Mouse (Mus musculus) hindbrain, embryonic 14.5 days (tissue): ENCODE measurements around the gene Ucp3. TPM values are rescaled to one million over a fixed set of nuclear protein-coding genes. Genes with fewer than 3 reads are reported as not detected.
A peak's percentile ranks its signal among the peaks of the same experiment; 100 is the strongest.

ENCODE experiments used
- ATAC-seq: fragments of 200-750 bp; cut with Nextera tagmentation; 2 replicates; pipeline ENCODE4 v1.8.0; 2017; ENCODE audit warnings: moderate number of reproducible peaks, mild to moderate bottlenecking, moderate TSS enrichment, moderate library complexity; ENCODE audit not compliant: low FRiP score
- DNase-seq: peaks from one replicate; pipeline ENCODE4 v3.0.0-alpha.2; 2015; ENCODE audit warnings: low spot score
- H3K27ac ChIP-seq: fragments of 300-500 bp; sonication (generic); 2 replicates; pipeline ENCODE4 v1.5.1; 2014; ENCODE audit warnings: mild to moderate bottlenecking, moderate library complexity
- H3K27me3 ChIP-seq: fragments of 300-500 bp; sonication (generic); 2 replicates; pipeline ENCODE4 v1.6.1; 2014; ENCODE audit warnings: mild to moderate bottlenecking, low read length, mixed read lengths; ENCODE audit not compliant: control insufficient read depth, insufficient read depth
- H3K36me3 ChIP-seq: fragments of 300-500 bp; sonication (generic); replicated peaks from 2 replicates; pipeline ENCODE4 v1.6.1; 2014; ENCODE audit not compliant: control insufficient read depth, insufficient read depth
- H3K4me1 ChIP-seq: fragments of 300-500 bp; sonication (generic); replicated peaks from 2 replicates; pipeline ENCODE4 v1.6.1; 2014; ENCODE audit warnings: antibody characterized with exemption, low read length, mixed read lengths; ENCODE audit not compliant: control insufficient read depth, insufficient read depth
- H3K4me2 ChIP-seq: fragments of 300-500 bp; sonication (generic); replicated peaks from 2 replicates; pipeline ENCODE4 v1.6.1; 2014; ENCODE audit warnings: mild to moderate bottlenecking, moderate library complexity
- H3K4me3 ChIP-seq: fragments of 300-500 bp; sonication (generic); replicated peaks from 2 replicates; pipeline ENCODE4 v1.5.1; 2014; ENCODE audit warnings: mild to moderate bottlenecking, low read length
- H3K9ac ChIP-seq: fragments of 300-500 bp; sonication (generic); 2 replicates; pipeline ENCODE4 v1.6.1; 2014
- H3K9me3 ChIP-seq: fragments of 300-500 bp; sonication (generic); 2 replicates; pipeline ENCODE4 v1.6.1; 2016; ENCODE audit warnings: low read length; ENCODE audit not compliant: control insufficient read depth
- WGBS: fragments of 180-500 bp; shearing (Covaris S2); extraction: QIAGEN DNeasy Blood & Tissue Kit; methylation state at CpG from one replicate; pipeline ENCODE4 v1.1.7; 2014; 5-methylcytosine and 5-hydroxymethylcytosine counted together
- polyA plus RNA-seq: library from polyadenylated mRNA; unstranded; fragments of >200 nt; fragmentation: Nextera tagmentation; extraction: Ambion mirVana; gene quantifications from 2 replicates; pipeline ENCODE4 v1.2.1, GENCODE M21; 2014

Ucp3 gene
- polyA plus RNA-seq, 1 experiment from 2014 or later = not detected

DNA sequence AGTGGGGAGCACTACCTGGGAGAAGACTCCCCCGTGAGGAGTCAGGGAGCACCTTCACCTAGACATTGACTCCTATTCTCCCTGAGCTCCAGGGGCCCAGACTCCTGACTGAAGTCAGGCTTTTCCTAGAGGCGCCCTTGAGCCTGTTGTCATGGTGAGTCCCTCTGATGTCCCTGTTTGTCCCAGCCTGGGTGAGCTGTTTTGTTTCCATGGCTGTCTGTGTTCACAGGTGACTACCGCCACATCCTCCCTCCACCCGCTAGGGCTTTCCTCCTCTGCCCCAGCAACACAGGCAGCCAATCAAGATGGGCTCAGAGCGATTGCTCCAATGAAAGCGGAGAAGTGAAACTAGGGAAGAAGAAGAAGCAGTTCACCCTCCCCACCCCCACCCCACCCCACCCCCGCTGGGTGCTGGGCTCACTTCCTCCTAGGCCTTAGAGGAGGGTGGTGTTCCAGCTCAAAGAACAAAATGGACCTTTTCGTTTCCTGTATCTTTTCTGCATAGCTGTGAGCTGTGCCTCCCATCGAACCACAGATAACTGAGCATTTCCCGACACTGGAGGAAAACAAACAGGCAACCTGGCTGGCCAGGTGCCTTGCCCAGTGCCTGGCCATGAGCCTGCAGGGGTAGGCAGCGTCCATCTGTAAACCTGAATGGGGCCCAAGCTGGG is 22.9 kb downstream of the Ucp3 start:
- ATAC-seq = peak; percentile 80
- peaks cover 32% of the 10 kb centered on the region; the same call in 1 of the 2 replicates for H3K4me1 ChIP-seq
- H3K27me3 ChIP-seq = no peaks in the 10 kb centered on the region
- 0 out of 2 replicates have a peak overlapping the region, but pooled peaks have one; percentile 2 for H3K4me3 ChIP-seq
- H3K27ac ChIP-seq = peak overlapping the region; percentile 84
- H3K9me3 ChIP-seq = no peaks in the 10 kb centered on the region
- H3K36me3 ChIP-seq = no peaks in the 10 kb centered on the region
- peak; percentile 61 for DNase-seq
- no peak overlapping the region for H3K9ac ChIP-seq
- H3K4me2 ChIP-seq = peak overlapping the region; percentile 64
- WGBS = 28% methylated on average over 11 of the region's 11 CpGs

DNA sequence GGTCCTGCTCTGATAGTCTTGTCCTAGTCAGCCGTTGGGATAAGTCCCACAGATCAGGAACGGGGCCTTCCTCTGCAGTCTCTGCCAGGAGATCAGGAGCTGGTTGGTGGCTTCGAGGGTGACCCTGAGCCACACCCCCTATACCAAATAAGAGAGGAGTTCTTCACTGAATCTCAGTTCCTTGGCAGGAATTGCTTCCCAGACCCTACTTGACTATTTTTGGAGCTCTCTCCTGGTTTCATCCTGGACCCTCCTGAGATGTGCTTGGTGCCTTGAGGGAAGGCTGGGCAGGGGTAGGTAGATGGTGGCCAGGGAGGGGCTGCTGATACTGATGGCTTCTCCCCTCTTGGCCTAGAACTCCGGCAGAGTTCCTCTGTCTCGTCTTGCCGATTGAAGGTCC is 23.6 kb downstream of the Ucp3 start:
- Histone ChIP-seq H3K4me3 (no peak overlapping the region), H3K9ac (no peak overlapping the region), H3K4me1 (peaks cover 32% of the 10 kb centered on the region; the same call in 1 of the 2 replicates), H3K27me3 (no peaks in the 10 kb centered on the region), H3K36me3 (no peaks in the 10 kb centered on the region), H3K9me3 (no peaks in the 10 kb centered on the region), H3K27ac (peak overlapping the region; percentile 84), H3K4me2 (peak overlapping the region; percentile 64)
- ATAC-seq (no peak), DNase-seq (no peak)
- 83% methylated on average over 6 of the region's 6 CpGs for WGBS

DNA sequence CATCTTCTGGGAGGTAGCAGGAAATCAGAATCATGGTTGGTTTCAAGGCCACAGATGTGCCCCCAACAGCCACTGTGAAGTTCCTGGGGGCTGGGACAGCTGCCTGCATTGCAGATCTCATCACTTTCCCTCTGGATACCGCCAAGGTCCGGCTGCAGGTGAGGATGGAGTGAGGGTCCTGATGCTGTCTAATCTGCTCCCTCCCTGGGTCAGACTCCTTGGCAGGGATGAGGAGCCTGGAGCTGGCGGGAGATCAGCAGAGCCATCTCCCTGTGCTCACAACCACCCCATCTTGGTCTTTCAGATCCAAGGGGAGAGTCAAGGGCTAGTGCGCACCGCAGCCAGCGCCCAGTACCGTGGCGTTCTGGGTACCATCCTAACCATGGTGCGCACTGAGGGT is 24.0 kb downstream of the Ucp3 start:
- Histone ChIP-seq H3K9me3 (no peaks in the 10 kb centered on the region), H3K27ac (no peak overlapping the region), H3K4me1 (peaks cover 32% of the 10 kb centered on the region; the same call in 1 of the 2 replicates), H3K4me3 (no peak overlapping the region), H3K4me2 (no peak overlapping the region), H3K9ac (no peak overlapping the region), H3K36me3 (no peaks in the 10 kb centered on the region), H3K27me3 (no peaks in the 10 kb centered on the region)
- no peak for ATAC-seq
- WGBS = 99% methylated on average over 9 of the region's 9 CpGs
- DNase-seq = no peak

DNA sequence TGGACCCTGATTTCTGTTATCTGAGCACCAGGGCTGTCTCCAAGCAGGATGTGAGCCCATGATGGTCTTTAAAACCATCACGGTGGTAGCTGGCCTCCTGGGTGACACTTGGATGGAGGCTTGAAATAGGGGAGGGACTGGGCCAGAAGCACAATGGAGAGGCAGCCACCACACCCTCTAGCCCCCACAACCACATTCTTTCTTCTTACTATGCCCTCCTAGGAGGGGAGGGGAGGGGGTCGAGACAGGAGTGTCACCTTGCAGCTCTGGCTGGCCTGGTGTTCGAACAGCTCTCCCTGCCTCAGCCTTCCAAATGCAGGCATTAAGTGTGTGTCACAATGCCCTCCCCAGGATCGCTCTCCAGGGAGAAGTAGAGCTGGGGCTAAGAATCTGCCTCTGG is 24.6 kb downstream of the Ucp3 start:
- no peak for ATAC-seq
- H3K27me3 ChIP-seq = no peaks in the 10 kb centered on the region

DNA sequence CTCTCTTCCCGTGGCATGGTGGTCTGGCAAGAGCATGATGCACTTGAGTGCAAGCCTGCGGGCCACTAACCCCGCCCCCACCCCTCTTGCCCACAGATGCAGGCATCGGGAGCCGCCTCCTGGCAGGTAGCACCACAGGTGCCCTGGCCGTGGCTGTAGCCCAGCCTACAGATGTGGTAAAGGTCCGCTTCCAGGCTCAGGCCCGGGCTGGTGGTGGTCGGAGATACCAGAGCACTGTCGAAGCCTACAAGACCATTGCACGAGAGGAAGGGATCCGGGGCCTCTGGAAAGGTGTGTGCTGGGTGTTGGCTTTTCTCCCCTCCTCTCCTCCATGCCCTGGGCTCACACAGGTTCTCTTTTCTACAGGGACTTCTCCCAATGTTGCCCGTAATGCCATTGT is 25.2 kb downstream of the Ucp3 start:
- DNase-seq = no peak
- Histone ChIP-seq H3K9ac (no peak overlapping the region), H3K4me2 (no peak overlapping the region), H3K27ac (no peak overlapping the region), H3K36me3 (no peaks in the 10 kb centered on the region), H3K9me3 (no peaks in the 10 kb centered on the region), H3K27me3 (no peaks in the 10 kb centered on the region), H3K4me1 (peaks cover 26% of the 10 kb centered on the region; the same call in 1 of the 2 replicates), H3K4me3 (no peak overlapping the region)
- no peak for ATAC-seq
- WGBS = 92% methylated on average over 13 of the region's 13 CpGs

More for the DNA sequence above, 24.6 kb downstream of the Ucp3 start:
- WGBS = 75% methylated on average over 4 of the region's 4 CpGs
- no peak overlapping the region for H3K9ac ChIP-seq
- H3K4me3 ChIP-seq = no peak overlapping the region
- no peak overlapping the region for H3K4me2 ChIP-seq
- no peak for DNase-seq
- no peak overlapping the region for H3K27ac ChIP-seq
- H3K4me1 ChIP-seq = peaks cover 32% of the 10 kb centered on the region; the same call in 1 of the 2 replicates
- no peaks in the 10 kb centered on the region for H3K36me3 ChIP-seq
- no peaks in the 10 kb centered on the region for H3K9me3 ChIP-seq

DNA sequence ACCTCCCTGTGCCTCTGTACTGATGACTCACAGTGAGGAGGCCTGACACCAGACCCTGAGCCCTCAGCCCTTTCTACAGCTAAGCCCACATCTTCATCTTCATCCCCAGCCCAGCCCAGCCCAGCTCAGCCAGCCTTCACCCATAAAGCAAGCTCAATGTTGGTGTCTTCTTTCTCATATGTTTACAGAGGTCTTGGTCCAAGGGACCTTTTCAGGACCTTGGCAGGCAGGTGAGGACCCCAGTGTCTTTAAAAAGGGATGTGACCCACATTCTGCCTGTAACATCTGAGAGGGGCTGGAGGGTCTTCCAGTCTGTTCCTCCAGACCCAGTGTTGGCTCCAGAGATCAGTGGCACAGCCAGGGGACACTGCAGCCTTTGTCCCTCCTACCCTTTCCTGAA is 26.7 kb downstream of the Ucp3 start:
- H3K36me3 ChIP-seq = no peaks in the 10 kb centered on the region
- H3K9ac ChIP-seq = no peak overlapping the region
- no peak overlapping the region for H3K4me3 ChIP-seq
- no peak overlapping the region for H3K4me2 ChIP-seq
- ATAC-seq = no peak
- peaks cover 19% of the 10 kb centered on the region; the same call in 1 of the 2 replicates for H3K4me1 ChIP-seq
- H3K27me3 ChIP-seq = no peaks in the 10 kb centered on the region
- H3K9me3 ChIP-seq = no peaks in the 10 kb centered on the region
- DNase-seq = no peak
- no peak overlapping the region for H3K27ac ChIP-seq

DNA sequence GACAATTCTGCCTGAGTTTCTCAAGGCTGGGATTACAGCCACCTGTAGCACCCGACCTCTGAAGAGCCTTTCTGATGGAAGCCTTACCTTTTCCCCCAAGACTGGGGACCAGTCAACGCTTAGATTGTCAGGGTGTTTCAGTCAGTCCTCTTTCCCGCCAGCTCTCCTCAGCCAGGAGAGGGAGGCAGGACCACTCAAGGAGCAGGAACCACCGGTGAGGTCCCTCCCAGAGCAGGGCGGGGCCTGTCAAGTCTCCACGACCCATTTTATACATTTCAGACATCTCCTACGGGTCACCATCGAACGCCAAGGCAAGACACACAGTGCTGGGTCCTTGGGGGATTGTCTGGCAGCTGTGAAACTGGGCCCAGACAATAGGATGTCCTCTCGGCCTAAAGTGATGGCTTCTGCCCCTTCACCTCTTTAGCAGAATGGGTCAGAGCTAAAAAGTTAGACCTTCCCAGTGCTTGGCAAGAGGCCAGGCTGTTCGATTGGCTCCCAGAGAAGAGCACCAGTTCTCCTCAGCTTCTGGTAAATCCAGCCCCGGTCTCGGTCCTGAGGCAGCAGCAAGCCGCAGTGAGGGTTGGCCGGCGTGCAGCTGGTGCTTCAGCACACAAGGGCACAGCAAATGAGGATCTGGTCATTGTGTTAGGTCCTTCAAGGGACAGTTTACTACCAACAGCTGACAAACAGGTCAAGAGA is 27.6 kb downstream of the Ucp3 start:
- Histone ChIP-seq H3K36me3 (no peaks in the 10 kb centered on the region), H3K4me3 (no peak overlapping the region), H3K4me2 (no peak overlapping the region), H3K27ac (no peak overlapping the region), H3K9me3 (no peaks in the 10 kb centered on the region), H3K27me3 (no peaks in the 10 kb centered on the region), H3K4me1 (peaks cover 10% of the 10 kb centered on the region; the same call in 1 of the 2 replicates), H3K9ac (no peak overlapping the region)
- no peak for DNase-seq
- no peak for ATAC-seq
- WGBS = 65% methylated on average over 16 of the region's 16 CpGs

DNA sequence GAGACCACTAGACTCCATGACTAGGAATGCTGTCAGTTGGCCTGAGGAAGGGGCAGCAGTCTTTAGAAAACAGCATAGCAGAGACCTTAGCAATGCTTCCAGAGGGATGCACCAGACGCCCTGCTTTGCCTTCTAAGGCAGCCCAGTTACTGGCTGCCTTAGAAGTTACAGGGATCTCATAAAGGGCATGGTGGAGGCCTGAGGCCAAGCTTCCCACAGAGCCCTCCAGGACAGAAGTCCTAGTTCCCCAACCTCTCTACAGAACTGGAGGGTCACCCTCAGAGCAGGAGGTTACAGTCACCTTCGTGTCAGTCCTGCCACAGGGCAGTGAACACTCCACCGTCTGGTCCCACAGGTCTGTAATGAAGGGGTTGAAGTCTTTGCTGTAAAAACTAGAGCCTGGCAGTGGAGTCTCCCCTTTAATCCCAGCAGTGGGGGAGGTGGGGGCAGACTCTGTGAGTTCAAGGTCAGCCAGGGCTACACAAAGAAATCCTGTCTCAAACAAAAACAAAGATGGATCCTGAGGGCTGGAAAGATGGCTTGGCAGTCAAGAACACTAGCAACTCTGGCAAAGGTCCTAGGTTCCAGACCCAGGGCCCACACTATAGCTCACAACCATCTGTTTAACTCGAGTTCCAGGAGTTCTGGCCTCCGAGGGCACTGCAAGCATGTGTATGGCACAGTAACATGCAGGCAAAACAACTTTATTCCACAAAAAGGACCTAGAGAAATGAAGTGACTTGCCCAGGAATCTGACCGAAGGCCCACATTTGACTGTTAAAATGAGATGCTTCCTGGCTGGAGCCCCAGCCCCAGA is 28.4 kb downstream of the Ucp3 start:
- Histone ChIP-seq H3K9ac (no peak overlapping the region), H3K36me3 (no peaks in the 10 kb centered on the region), H3K4me2 (no peak overlapping the region), H3K9me3 (no peaks in the 10 kb centered on the region), H3K27me3 (no peaks in the 10 kb centered on the region), H3K27ac (no peak overlapping the region), H3K4me3 (no peak overlapping the region), H3K4me1 (peaks cover 2% of the 10 kb centered on the region; the same call in 1 of the 2 replicates)
- no peak for DNase-seq
- 82% methylated on average over 6 of the region's 6 CpGs for WGBS
- no peak for ATAC-seq

DNA sequence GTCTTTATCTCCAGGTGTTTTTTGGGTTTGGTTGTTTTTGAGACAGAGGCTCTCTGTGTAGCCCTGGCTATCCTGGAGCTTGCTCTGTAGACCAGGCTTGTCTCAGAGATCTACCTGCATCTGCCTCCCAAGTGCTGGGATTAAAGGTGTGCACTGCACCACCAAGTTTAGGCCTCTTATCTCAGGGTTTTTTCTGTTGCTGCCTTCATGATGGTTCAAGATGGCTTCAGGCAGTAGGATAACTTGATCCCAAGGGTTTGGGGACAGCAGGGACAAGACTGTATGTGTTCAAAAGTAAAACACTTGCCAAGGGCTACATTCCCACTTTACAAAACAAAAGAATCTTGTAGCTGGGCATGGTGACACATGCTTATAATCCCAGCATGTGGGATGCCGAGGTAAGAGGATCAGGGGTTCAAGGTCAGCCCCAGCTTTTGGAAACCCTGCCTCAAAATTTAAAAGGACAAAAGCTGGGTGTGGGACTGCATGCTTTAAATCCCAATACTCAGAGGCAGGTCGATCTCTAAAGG is 29.1 kb downstream of the Ucp3 start:
- Histone ChIP-seq H3K4me1 (no peaks in the 10 kb centered on the region), H3K36me3 (no peaks in the 10 kb centered on the region), H3K27ac (no peak overlapping the region), H3K4me2 (no peak overlapping the region), H3K9ac (no peak overlapping the region), H3K4me3 (no peak overlapping the region), H3K9me3 (no peaks in the 10 kb centered on the region), H3K27me3 (no peaks in the 10 kb centered on the region)
- ATAC-seq = no peak
- WGBS = 71% methylated on average over 2 of the region's 2 CpGs
- DNase-seq = no peak
